Mouse (Mus musculus) layer of hippocampus, adult 2 months (tissue): ENCODE measurements around the gene Gm3488. TPM values are rescaled to one million over a fixed set of nuclear protein-coding genes. Genes with fewer than 3 reads are reported as not detected.
"Not testable (repeated sequence)": the region's sequence is repeated elsewhere in the genome, so short reads cannot be mapped to it uniquely, and the experiment has no call there.

Source experiments
- DNase-seq, 2 experiments: peaks; one replicate each; pipeline ENCODE4 v3.0.0; 2022; ENCODE audit warnings: low spot score in 2 of 2
- H3K27ac ChIP-seq: fragments of 200-600 bp; 2 replicates; pipeline ENCODE4 v1.8.1; 2022
- H3K4me3 ChIP-seq: fragments of 200-600 bp; 2 replicates; pipeline ENCODE4 v1.8.1; 2022; ENCODE audit warnings: mild to moderate bottlenecking
- long read RNA-seq, 2 experiments: library from polyadenylated mRNA; stranded (forward); transcript quantifications; one replicate each; pipeline ENCODE4 v2.0.0; 2021; ENCODE audit warnings: borderline mapping rate in 2 of 2
- total RNA-seq, 2 experiments: library from RNA; stranded (reverse); gene quantifications; 2 replicates each; pipeline ENCODE4 v1.2.3; 2021

Gene Gm3488
- 1 to 10 TPM; 2.0 TPM for total RNA-seq
- long read RNA-seq, experiment 1, result 0 reads
- long read RNA-seq, experiment 2, result 0 reads

DNA sequence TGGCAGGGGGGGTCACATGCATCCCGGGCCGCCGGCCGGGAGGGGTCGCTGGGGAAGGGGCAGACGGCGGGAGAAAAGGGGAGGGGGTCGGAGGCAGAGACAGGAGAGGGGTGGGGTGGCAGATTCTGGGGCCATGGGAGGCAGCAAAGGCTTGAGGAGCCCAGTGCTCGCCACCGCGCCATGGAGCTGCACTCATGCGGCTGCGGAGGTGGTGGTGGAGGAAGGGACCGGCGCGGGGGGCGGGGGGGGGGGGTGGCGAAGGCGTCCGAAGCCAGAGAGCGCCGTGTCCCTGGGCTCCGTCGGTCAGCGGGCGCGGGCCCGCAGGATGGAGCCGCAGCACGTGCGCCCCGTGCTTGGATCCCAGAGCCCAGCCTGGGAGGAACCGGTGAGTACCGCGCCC, at the start of gene Gm3488:
Gene Gm3488, plus strand, starts transcription at position 301 of the 400 bp plus-strand sequence.
- H3K27ac ChIP-seq, DNase-seq, H3K4me3 ChIP-seq: not testable (repeated sequence)

DNA sequence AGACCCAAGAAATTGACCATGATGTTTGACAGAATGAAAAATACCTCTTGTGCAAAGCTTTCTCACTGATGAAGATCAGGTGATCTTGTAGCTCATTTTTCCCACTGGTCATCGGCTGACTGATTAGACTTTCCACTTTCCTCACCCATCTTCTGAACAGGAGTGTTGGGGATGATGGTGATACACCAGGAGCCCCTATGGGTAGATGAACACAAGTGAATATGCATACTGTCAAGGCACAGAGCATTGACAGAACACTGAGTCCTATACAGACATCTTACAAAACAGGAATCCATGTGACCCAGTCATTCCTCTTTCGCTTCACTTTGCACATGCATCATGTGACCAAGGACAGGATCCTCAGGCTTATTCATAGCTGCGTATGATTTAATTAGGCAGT, 46.1 kb upstream of the Gm3488 start, which contains the start of gene Gm3194:
Gene Gm3194, minus strand, starts transcription at position 101 of the 400 bp plus-strand sequence.
- not testable (repeated sequence) for DNase-seq, H3K27ac ChIP-seq, H3K4me3 ChIP-seq

DNA sequence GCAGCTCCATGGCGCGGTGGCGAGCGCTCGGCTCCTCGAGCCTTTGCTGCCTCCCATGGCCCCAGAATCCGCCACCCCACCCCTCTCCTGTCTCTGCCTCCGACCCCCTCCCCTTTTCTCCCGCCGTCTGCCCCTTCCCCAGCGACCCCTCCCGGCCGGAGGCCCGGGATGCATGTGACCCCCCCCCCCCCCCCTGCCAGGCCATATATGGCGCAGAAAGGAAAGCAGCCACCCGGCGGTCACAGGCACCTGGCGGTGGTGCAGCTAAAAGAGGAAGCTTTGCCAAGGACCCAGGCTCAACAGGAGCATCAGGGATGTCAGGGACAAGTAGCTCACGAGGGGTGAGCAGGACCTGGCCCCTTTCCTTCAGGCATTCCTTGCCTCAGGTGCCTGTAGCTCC, 41.0 kb upstream of the Gm3488 start:
- H3K27ac ChIP-seq, DNase-seq, H3K4me3 ChIP-seq: not testable (repeated sequence)

DNA sequence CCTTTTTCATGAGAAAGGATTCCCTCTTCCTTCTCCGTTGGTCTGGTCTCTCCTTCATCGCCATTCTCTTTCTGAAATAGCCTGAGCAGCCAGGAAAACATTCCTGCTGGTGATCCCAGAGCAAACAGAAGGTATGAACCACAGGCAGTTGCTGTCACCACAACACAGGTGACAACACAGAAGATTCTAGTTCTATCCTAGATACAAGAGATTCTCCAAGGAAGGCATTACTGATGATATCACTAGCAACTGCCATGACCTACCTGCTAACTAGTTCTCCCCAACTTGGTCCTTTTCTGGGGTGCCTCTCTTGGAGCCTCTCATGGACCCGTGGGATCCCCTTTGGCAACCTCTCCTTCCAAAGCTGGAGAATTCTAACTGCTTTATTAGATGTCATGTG, 23.7 kb upstream of the Gm3488 start, which contains the start of gene Gm8246:
Gene Gm8246, minus strand, starts transcription at position 101 of the 400 bp plus-strand sequence.
- not testable (repeated sequence) for H3K27ac ChIP-seq, DNase-seq, H3K4me3 ChIP-seq

DNA sequence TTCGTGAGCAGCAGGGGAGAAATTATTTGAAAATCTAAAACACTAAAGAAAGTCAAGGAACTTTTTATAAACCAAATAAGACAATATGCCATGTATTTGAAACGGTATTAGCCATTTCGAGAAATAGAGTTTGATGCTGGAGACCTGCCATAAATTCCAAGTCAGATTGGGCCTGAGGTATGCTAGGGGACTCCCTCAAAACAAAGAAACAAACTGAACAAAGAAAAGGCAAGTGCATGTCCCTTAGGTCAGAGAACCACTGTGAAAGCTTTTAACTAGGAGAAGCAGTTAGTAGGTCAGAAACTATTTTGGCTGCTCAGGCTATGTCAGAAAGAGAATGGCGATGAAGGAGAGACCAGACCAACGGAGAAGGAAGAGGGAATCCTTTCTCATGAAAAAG, 17.6 kb upstream of the Gm3488 start, which contains the start of gene Gm3187:
Gene Gm3187, plus strand, starts transcription at position 301 of the 400 bp plus-strand sequence.
- H3K4me3 ChIP-seq, DNase-seq, H3K27ac ChIP-seq: not testable (repeated sequence)

DNA sequence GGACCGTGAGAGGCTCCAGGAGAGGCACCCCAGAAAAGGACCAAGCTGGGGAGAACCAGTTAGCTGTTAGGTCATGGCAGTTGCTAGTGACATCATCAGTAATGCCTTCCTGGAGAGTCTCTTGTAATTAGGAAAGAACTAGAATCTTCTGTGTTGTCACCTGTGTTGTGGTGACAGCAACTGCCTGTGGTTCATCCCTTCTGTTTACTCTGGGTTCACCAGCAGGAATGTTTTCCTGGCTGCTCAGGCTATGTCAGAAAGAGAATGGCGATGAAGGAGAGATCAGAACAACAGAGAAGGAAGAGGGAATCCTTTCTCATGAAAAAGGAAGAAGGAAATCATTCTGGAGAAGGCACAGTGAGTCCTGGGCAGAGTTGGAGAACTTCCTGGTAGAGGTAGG, 36.7 kb downstream of the Gm3488 start, which contains the start of gene Gm3532:
Gene Gm3532, plus strand, starts transcription at position 301 of the 400 bp plus-strand sequence.
- H3K4me3 ChIP-seq, H3K27ac ChIP-seq, DNase-seq: not testable (repeated sequence)

Other genes with a start within 250 kb of the Gm3488 start
- gene Gm3526, start 241.1 kb upstream of the Gm3488 start, total RNA-seq, result not detected
- not detected for gene Gm3542, start 166.7 kb upstream of the Gm3488 start, total RNA-seq
- gene Gm3500, start 112.6 kb upstream of the Gm3488 start, total RNA-seq, result not detected
- gene Gm3194, start 46.2 kb upstream of the Gm3488 start, total RNA-seq, result 1 to 10 TPM; 4.3 to 4.9 TPM
- not detected for gene Gm8246, start 23.8 kb upstream of the Gm3488 start, total RNA-seq
- not detected for gene Gm3187, start 17.5 kb upstream of the Gm3488 start, total RNA-seq
- gene Gm3532, start 36.8 kb downstream of the Gm3488 start, total RNA-seq, result not detected
- not detected for gene Gm8265, start 131.4 kb downstream of the Gm3488 start, total RNA-seq
- gene Gm9603, start 185.8 kb downstream of the Gm3488 start, total RNA-seq, result not detected
- 1 to 10 TPM in 1 of 2 experiments, under 1 TPM in 1; 0.28 to 1.4 TPM for gene Gm3373, start 239.9 kb downstream of the Gm3488 start, total RNA-seq